Mouse (Mus musculus) kidney, postnatal 0 days (tissue): ENCODE data around the gene Atp5h. TPM values are rescaled to one million over a fixed set of nuclear protein-coding genes. Genes with fewer than 3 reads are reported as not detected.
A peak's percentile ranks its signal among the peaks of the same experiment; 100 is the strongest.

Experiments
- ATAC-seq: fragments of 200-750 bp; cut with Nextera tagmentation; replicated peaks from 2 replicates; pipeline ENCODE4 v1.8.0; 2017; ENCODE audit warnings: low read depth, moderate number of reproducible peaks, moderate TSS enrichment, moderate library complexity; ENCODE audit not compliant: low FRiP score
- DNase-seq: peaks from one replicate; pipeline ENCODE4 v3.0.0-alpha.2; 2016; ENCODE audit warnings: low spot score
- H3K27ac ChIP-seq: fragments of 300-500 bp; sonication (generic); 2 replicates; pipeline ENCODE4 v1.5.1; 2014; ENCODE audit warnings: mild to moderate bottlenecking
- H3K27me3 ChIP-seq: fragments of 300-500 bp; sonication (generic); 2 replicates; pipeline ENCODE4 v1.6.1; 2014; ENCODE audit warnings: low read length, mixed read lengths; ENCODE audit not compliant: insufficient read depth
- H3K36me3 ChIP-seq: fragments of 300-500 bp; sonication (generic); 2 replicates; pipeline ENCODE4 v1.6.1; 2014; ENCODE audit warnings: low read length, mixed read lengths; ENCODE audit not compliant: insufficient read depth
- H3K4me1 ChIP-seq: fragments of 300-500 bp; sonication (generic); replicated peaks from 2 replicates; pipeline ENCODE4 v1.6.1; 2014; ENCODE audit warnings: antibody characterized with exemption, low read length, mixed read lengths; ENCODE audit not compliant: insufficient read depth
- H3K4me2 ChIP-seq: fragments of 300-500 bp; sonication (generic); 2 replicates; pipeline ENCODE4 v1.6.1; 2014; ENCODE audit warnings: mild to moderate bottlenecking, low read length, moderate library complexity, mixed read lengths
- H3K4me3 ChIP-seq: fragments of 300-500 bp; sonication (generic); replicated peaks from 2 replicates; pipeline ENCODE4 v1.5.1; 2014; ENCODE audit warnings: low read depth, low read length
- H3K9ac ChIP-seq: fragments of 300-500 bp; sonication (generic); 2 replicates; pipeline ENCODE4 v1.6.1; 2014; ENCODE audit warnings: low read depth, low read length
- H3K9me3 ChIP-seq: fragments of 300-500 bp; sonication (generic); replicated peaks from 2 replicates; pipeline ENCODE4 v1.6.1; 2016; ENCODE audit warnings: low read length, inconsistent platforms, mixed read lengths
- CTCF ChIP-seq: IDR thresholded peaks from 2 replicates; pipeline ENCODE4 v1.5.1; 2016; ENCODE audit warnings: antibody characterized with exemption, low read depth, mild to moderate bottlenecking, moderate library complexity
- WGBS: fragments of 180-500 bp; shearing (Covaris S2); extraction: QIAGEN DNeasy Blood & Tissue Kit; methylation state at CpG from one replicate; pipeline ENCODE4 v1.1.7; 2014; 5-methylcytosine and 5-hydroxymethylcytosine counted together
- polyA plus RNA-seq: library from polyadenylated mRNA; unstranded; fragments of >200 nt; fragmentation: Nextera tagmentation; extraction: Ambion mirVana; gene quantifications from 2 replicates; pipeline ENCODE4 v1.2.1, GENCODE M21; 2015

The Atp5h gene
- polyA plus RNA-seq, 1 experiment from 2014 or later = 1,578 TPM

GRCm38 (mm10) chr11:115372737-115373136 is 47.0 kb downstream of the Atp5h start:
- no peak for ATAC-seq
- 49% methylated on average over 2 of the region's 2 CpGs for WGBS
- peaks cover 4% of the 10 kb centered on the region; the same call in 1 of the 2 replicates for H3K27me3 ChIP-seq

GRCm38 (mm10) chr11:115372015-115372414 is 47.7 kb downstream of the Atp5h start:
- 58% methylated on average over 1 of the region's 1 CpGs for WGBS
- no peak overlapping the region for H3K4me3 ChIP-seq
- no peak overlapping the region for H3K27ac ChIP-seq
- H3K9me3 ChIP-seq = no peaks in the 10 kb centered on the region
- H3K4me1 ChIP-seq = peaks cover 4% of the 10 kb centered on the region
- peaks cover 5% of the 10 kb centered on the region; the same call in 1 of the 2 replicates for H3K27me3 ChIP-seq
- DNase-seq = no peak
- H3K9ac ChIP-seq = no peak overlapping the region
- H3K36me3 ChIP-seq = no peaks in the 10 kb centered on the region
- ATAC-seq = no peak
- TF ChIP-seq CTCF = no peak
- H3K4me2 ChIP-seq = no peak overlapping the region

More at GRCm38 (mm10) chr11:115372737-115373136, 47.0 kb downstream of the Atp5h start:
- Histone ChIP-seq H3K9me3 (no peaks in the 10 kb centered on the region), H3K27ac (no peak overlapping the region), H3K4me1 (no peaks in the 10 kb centered on the region), H3K4me2 (no peak overlapping the region), H3K36me3 (no peaks in the 10 kb centered on the region), H3K4me3 (no peak overlapping the region), H3K9ac (no peak overlapping the region)
- no peak for DNase-seq
- 0 out of 2 replicates have a peak, but pooled peaks have one; percentile 7 for TF ChIP-seq CTCF

DNA sequence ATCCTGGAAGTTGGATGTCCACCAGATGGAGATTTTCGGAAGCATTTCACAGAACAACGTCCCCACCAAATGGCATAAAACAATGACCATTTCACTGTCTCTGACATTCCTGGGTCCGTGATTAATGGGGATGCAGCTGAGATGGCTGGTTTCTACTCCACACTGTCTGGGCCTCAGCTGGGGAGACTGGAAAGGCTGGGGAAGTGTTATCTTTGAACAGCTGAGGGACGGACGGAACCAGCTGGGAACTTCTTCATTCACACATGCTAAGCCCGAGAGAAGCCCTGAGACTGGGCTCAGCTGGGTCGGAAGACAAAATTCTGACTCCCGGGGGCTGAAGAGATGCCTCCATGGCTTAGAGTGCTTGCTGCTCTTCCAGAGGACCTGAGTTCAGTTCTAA is 48.4 kb downstream of the Atp5h start:
- Histone ChIP-seq H3K9me3 (no peaks in the 10 kb centered on the region), H3K4me1 (peaks cover 6% of the 10 kb centered on the region), H3K4me3 (no peak overlapping the region), H3K27ac (no peak overlapping the region), H3K9ac (no peak overlapping the region), H3K36me3 (no peaks in the 10 kb centered on the region), H3K4me2 (no peak overlapping the region), H3K27me3 (peaks cover 9% of the 10 kb centered on the region; the same call in 1 of the 2 replicates)
- no peak for TF ChIP-seq CTCF
- 62% methylated on average over 8 of the region's 8 CpGs for WGBS
- ATAC-seq (no peak), DNase-seq (no peak)

- Histone ChIP-seq H3K27ac (no peak overlapping the region), H3K9me3 (no peaks in the 10 kb centered on the region), H3K4me1 (peaks cover 6% of the 10 kb centered on the region), H3K36me3 (no peaks in the 10 kb centered on the region), H3K27me3 (peaks cover 9% of the 10 kb centered on the region; the same call in 1 of the 2 replicates), H3K4me3 (no peak overlapping the region), H3K9ac (no peak overlapping the region), H3K4me2 (no peak overlapping the region)
- DNase-seq = no peak
- no peak for TF ChIP-seq CTCF
- WGBS = 56% methylated on average over 7 of the region's 7 CpGs
- ATAC-seq = no peak
Observed at GRCm38 (mm10) chr11:115370368-115370767, 49.4 kb downstream of the Atp5h start.

DNA sequence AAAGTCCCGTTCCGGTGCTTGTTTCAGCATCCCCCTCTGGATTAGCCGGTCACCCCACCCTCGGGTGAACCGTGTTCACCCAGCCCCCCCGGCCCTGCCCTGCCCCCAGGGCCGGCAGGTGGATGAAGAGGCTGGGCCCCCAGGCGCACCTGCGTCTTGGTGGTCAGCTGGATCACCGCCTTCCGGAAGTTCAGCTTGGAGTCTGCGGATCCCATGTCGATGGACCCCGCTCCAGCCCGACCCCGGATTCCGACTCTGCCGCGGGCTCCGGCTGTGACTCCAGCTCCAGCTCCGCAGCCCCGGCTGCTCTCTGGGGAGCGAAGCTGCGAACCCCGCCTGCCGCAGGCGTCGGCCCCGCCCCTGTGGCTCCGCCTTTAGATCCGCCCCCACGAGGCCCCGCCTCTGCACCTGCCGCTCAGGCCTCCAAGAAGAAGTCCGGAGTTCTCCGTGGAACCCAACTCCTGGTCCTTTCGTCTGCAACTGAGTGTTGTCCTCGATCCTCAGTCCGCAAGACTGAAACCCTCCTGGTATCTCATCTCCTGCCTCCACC is 52.3 kb downstream of the Atp5h start, which contains the start of gene Hid1:
Gene Hid1 (minus strand): TSS at position 362 of the 550 bp plus-strand sequence.
- Histone ChIP-seq H3K9me3 (no peaks in the 10 kb centered on the region), H3K4me3 (peak within 1 kb of the TSS; percentile 45), H3K9ac (peak within 1 kb of the TSS; percentile 50), H3K27me3 (peaks cover 5% of the 10 kb centered on the region; the same call in 1 of the 2 replicates), H3K4me2 (peak within 1 kb of the TSS; percentile 88), H3K4me1 (peaks cover 6% of the 10 kb centered on the region), H3K36me3 (no peaks in the 10 kb centered on the region), H3K27ac (no peak within 1 kb of the TSS)
- TF ChIP-seq CTCF = no peak
- DNase-seq (peak; percentile 61), ATAC-seq (peak; percentile 49)
- under 1% methylated on average over 35 of the region's 39 CpGs for WGBS

DNA sequence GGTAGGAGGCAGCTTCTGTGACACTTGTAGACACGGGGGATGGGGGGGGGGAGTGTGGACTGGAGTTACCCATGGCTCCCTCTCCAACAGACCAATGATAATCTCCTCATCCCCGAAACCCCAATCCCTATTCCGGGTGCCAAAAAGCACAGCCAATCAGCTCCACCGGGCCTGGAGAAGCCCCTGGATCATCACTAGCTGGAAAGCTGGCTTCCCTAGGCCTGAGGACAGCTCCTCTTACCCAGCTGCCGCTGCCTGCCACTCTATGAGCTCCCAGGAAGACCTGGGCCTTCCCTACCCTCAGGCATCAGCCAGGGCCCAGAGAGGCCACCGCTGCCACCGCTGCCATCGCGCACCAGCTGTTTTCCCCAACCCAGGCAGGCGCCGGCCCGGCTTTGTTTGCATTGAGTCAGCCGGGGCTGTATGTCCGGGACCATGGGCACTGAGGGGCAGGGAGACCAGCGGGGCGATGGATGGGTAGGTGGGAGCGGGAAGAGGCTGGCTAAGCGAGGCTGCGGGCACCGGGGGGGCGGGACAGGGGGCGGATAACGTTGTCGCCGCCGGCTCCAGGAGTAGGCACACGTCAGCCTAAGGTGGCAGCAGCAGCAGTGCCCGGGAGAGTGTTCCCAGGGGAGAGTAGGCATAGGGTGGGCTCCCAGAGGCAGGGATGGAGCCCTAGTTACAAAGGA is 52.9 kb downstream of the Atp5h start:
- H3K9me3 ChIP-seq = no peaks in the 10 kb centered on the region
- H3K4me1 ChIP-seq = peaks cover 6% of the 10 kb centered on the region
- peaks cover 5% of the 10 kb centered on the region; the same call in 1 of the 2 replicates for H3K27me3 ChIP-seq
- ATAC-seq (peak; percentile 18; the same call in 1 of the 2 replicates), DNase-seq (no peak)
- no peaks in the 10 kb centered on the region for H3K36me3 ChIP-seq
- H3K9ac ChIP-seq = peak overlapping the region; percentile 50
- no peak for TF ChIP-seq CTCF
- no peak overlapping the region for H3K27ac ChIP-seq
- WGBS = 6% methylated on average over 28 of the region's 28 CpGs
- H3K4me2 ChIP-seq = peak overlapping the region; percentile 88
- H3K4me3 ChIP-seq = peak overlapping the region; percentile 45
